ENCODE assay signal across 8 mouse cellular contexts in genomic region chr6:143167409-143167919, GRCm38 (mm10). TPM values are rescaled to one million over a fixed set of nuclear protein-coding genes. Genes with fewer than 3 reads are reported as not detected.
DNase-seq lines count a peak whose midpoint lies in the region; ATAC-seq and TF ChIP-seq lines count a peak whose summit lies in the region.

No protein-coding gene starts in this region.

- H3K4me1 ChIP-seq in kidney, embryonic 14.5 days (ENCODE audit: control insufficient read depth, insufficient read depth, low read length), result peaks cover 24% of the 10 kb centered on the region
- peaks cover 12% of the 10 kb centered on the region for H3K4me1 ChIP-seq in embryonic fibroblast, embryonic 13.5 days (ENCODE audit: control insufficient read depth, insufficient read depth, low read length)
- H3K4me1 ChIP-seq in intestine, embryonic 15.5 days (replicated peaks), result 0 out of 2 replicates have a peak, but pooled peaks cover 7% of the 10 kb centered on the region
- peaks cover 19% of the 10 kb centered on the region for H3K4me1 ChIP-seq in small intestine, adult 2 months (ENCODE audit: control insufficient read depth, insufficient read depth, insufficient read length, low read length)

- DNase-seq in kidney, adult 9 months, result no peak
- DNase-seq in MN1 (ENCODE audit: low spot score), result peak; percentile 67
- peak; percentile 63 for DNase-seq in lung, postnatal 10 days
- DNase-seq in natural killer cell, adult 2 months (ENCODE audit: low spot score in 2 of 2), result no peak

- H3K4me2 ChIP-seq in kidney, embryonic 14.5 days (replicated peaks; ENCODE audit: low read depth, low read length), result peak overlapping the region; percentile 86
- H3K4me2 ChIP-seq in intestine, embryonic 15.5 days (replicated peaks), result peak overlapping the region; percentile 80

- peak overlapping the region; percentile 71 for H3K27ac ChIP-seq in kidney, embryonic 14.5 days (ENCODE audit: low read depth, low read length)
- H3K27ac ChIP-seq in embryonic fibroblast, embryonic 13.5 days (ENCODE audit: insufficient read depth, low read length), result peak overlapping the region; percentile 49
- H3K27ac ChIP-seq in intestine, embryonic 15.5 days, result peak overlapping the region; percentile 95
- peak overlapping the region; percentile 87 for H3K27ac ChIP-seq in small intestine, adult 2 months (ENCODE audit: insufficient read depth, low read depth, low read length)

- no peak for TF ChIP-seq POLR2A in embryonic fibroblast, embryonic 13.5 days (IDR thresholded peaks at IDR 0.05; ENCODE audit: low read depth, low read length)
- no peak for TF ChIP-seq POLR2A in small intestine, adult 2 months (IDR thresholded peaks at IDR 0.05; ENCODE audit: low read depth, low read length)

- H3K9ac ChIP-seq in kidney, embryonic 14.5 days (ENCODE audit: low read depth, low read length), result peak overlapping the region; percentile 91
- H3K9ac ChIP-seq in intestine, embryonic 15.5 days, result peak overlapping the region; percentile 82

- 1% methylated on average over 54 of the region's 60 CpGs for WGBS in kidney, embryonic 14.5 days
- WGBS in intestine, embryonic 15.5 days, result 0% methylated on average over 55 of the region's 60 CpGs
- 1% methylated on average over 56 of the region's 60 CpGs for WGBS in small intestine, adult 2 months

- H3K4me3 ChIP-seq in kidney, embryonic 14.5 days (ENCODE audit: low read length), result peak overlapping the region; percentile 86
- H3K4me3 ChIP-seq in embryonic fibroblast, embryonic 13.5 days (ENCODE audit: insufficient read depth, low read length), result peak overlapping the region; percentile 72
- peak overlapping the region; percentile 91 for H3K4me3 ChIP-seq in intestine, embryonic 15.5 days (replicated peaks)
- peak overlapping the region; percentile 80 for H3K4me3 ChIP-seq in small intestine, adult 2 months (ENCODE audit: low read depth, low read length)

- no peaks in the 10 kb centered on the region for H3K27me3 ChIP-seq in kidney, embryonic 14.5 days (ENCODE audit: control insufficient read depth, insufficient read depth, low read length)
- H3K27me3 ChIP-seq in intestine, embryonic 15.5 days (replicated peaks), result no peaks in the 10 kb centered on the region
- no peaks in the 10 kb centered on the region for H3K27me3 ChIP-seq in small intestine, adult 2 months (ENCODE audit: control insufficient read depth, insufficient read depth, low read length)

- peak; percentile 71 for ATAC-seq in kidney, embryonic 14.5 days (ENCODE audit: low FRiP score, low TSS enrichment)
- ATAC-seq in intestine, embryonic 15.5 days, result peak; percentile 73

- no peak for TF ChIP-seq CTCF in embryonic fibroblast, embryonic 13.5 days (IDR thresholded peaks at IDR 0.05; ENCODE audit: borderline replicate concordance, insufficient read depth, low read length)
- TF ChIP-seq CTCF in small intestine, adult 2 months (IDR thresholded peaks at IDR 0.05; ENCODE audit: extremely low read depth, insufficient read length, insufficient replicate concordance, low read depth, low read length), result no peak

- no peaks in the 10 kb centered on the region for H3K9me3 ChIP-seq in kidney, embryonic 14.5 days (ENCODE audit: control insufficient read depth, low read length)
- H3K9me3 ChIP-seq in intestine, embryonic 15.5 days, result no peaks in the 10 kb centered on the region

- peaks cover 9% of the 10 kb centered on the region; the same call in 1 of the 2 replicates for H3K36me3 ChIP-seq in kidney, embryonic 14.5 days (ENCODE audit: control insufficient read depth, insufficient read depth, low read length)
- H3K36me3 ChIP-seq in intestine, embryonic 15.5 days, result no peaks in the 10 kb centered on the region
- H3K36me3 ChIP-seq in small intestine, adult 2 months (ENCODE audit: control insufficient read depth, insufficient read depth, low read length), result peaks cover 14% of the 10 kb centered on the region

RNA-seq across cellular contexts. Expression of gene Etnk1, which starts 0.4 kb away (rescaled TPM):
- 19.7 and 33.1 TPM in 2 replicates for polyA plus RNA-seq in kidney, embryonic 14.5 days (2014; fragmentation: Nextera tagmentation; extraction: Ambion mirVana)
- 46.1 and 48.6 TPM in 2 replicates for polyA plus RNA-seq in embryonic fibroblast, embryonic 13.5 days (2011; ENCODE audit: insufficient read length, low read depth, missing spikeins)
- 17.9 and 18.6 TPM in 2 replicates for polyA plus RNA-seq in intestine, embryonic 15.5 days (2015; fragmentation: Nextera tagmentation; extraction: Ambion mirVana)
- 65.2 and 77.7 TPM in 2 replicates for polyA plus RNA-seq in small intestine, adult 2 months (2012; rRNA removed)

Comparison
In these comparisons a context has a peak if more than half of its experiments do, and no peak if none do; other contexts are left out.
1. DNase-seq: peak in MN1 (single experiment) and lung, postnatal 10 days (single experiment); none in kidney, adult 9 months (single experiment) and natural killer cell, adult 2 months (0 of 2).
2. Peak in every context shown above with its lines, with median percentiles within 50 percentile points of each other: H3K27ac ChIP-seq and H3K4me3 ChIP-seq.